Mouse (Mus musculus) testis, adult 2 months (tissue): ENCODE results near the gene Gtf2ird1.
A peak's percentile ranks its signal among the peaks of the same experiment; 100 is the strongest.

Experiments
- CTCF ChIP-seq: fragments of 200-500 bp; IDR thresholded peaks from 2 replicates; pipeline ENCODE4 v1.5.1; 2012; ENCODE audit warnings: low read depth, mild to moderate bottlenecking, inconsistent platforms, low read length, moderate library complexity; ENCODE audit not compliant: control insufficient read depth, insufficient read depth, insufficient replicate concordance
- POLR2A ChIP-seq: fragments of 200-500 bp; IDR thresholded peaks from 2 replicates; pipeline ENCODE4 v1.6.1; 2012; ENCODE audit warnings: low read depth, mild to moderate bottlenecking, inconsistent platforms, low read length, moderate library complexity; ENCODE audit not compliant: control insufficient read depth

GRCm38 (mm10) chr5:134314068-134314674 is 142.3 kb downstream of the Gtf2ird1 start:
- 0 out of 2 replicates have a peak, but pooled peaks have one; percentile 6 for TF ChIP-seq POLR2A
- TF ChIP-seq CTCF, result no peak
